Mouse (Mus musculus) 3T3-L1 (cell line): Measurements from ENCODE around the gene Gm49358.

Experiments
- DNase-seq: peaks from one replicate; pipeline ENCODE4 v3.0.0-alpha.2; 2015; ENCODE audit warnings: low read depth, low spot score

The Gm49358 gene

GRCm38 (mm10) chr10:86778398-86779116, 14.8 kb downstream of the Gm49358 start, which contains the start of gene Nt5dc3:
TSS of gene Nt5dc3 (plus strand) at chr10:86779005.
- peak; percentile 98 for DNase-seq

DNA sequence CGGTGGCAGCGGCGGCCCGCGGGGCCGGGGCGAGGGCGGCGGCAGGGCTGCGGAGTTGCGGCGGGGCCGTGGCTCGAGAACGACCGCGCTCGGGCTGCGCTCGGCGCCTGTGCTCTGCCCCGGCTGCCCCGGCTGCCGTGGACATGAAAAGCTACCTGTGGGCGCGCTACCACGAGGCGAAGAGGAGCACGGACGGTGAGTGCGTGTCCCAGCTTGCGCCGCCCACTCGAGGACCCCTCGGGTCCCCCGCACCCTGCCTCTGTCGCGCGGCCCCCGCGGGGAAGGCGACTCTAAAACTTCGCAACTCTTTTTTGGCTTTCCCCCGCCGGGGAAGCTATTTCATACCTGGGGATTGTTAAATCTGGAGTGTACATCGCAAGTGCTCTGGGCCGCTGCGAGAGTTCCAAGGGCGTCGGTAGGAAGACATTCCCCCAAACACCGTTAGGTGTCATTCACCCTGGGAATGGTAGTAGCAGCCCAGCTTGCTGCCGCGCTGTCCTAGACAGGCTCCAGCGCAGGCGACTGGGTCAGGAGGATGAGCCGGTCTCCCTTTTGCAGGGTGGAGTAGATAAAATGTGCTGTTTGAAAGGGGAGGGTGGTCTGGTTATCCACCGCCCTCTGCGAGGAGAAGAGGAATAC, 15.5 kb downstream of the Gm49358 start:
- DNase-seq = peak; percentile 64

GRCm38 (mm10) chr10:86779816-86780500, 16.2 kb downstream of the Gm49358 start:
- peak; percentile 27 for DNase-seq

GRCm38 (mm10) chr10:86781641-86782040, 17.9 kb downstream of the Gm49358 start:
- no peak for DNase-seq

DNA sequence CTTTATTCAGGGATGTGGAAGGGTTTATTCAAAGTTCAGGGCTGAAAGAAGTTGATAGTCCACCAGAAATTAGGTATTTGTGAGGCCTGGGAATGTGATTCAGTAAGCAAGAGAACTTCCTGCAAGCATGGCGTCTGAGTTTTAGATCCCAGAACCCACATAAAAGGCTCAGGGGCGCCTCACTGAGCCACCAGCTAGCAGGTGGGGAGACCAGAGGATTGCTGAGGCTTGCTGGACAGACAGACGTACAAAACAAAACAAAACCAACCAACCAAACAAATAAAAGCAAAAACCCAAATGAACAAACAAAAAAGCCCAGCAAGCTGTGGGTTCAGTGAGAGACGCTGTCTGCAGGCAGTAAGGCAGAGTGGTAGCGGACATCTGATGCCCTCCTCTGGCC, 18.9 kb downstream of the Gm49358 start:
- DNase-seq = no peak

DNA sequence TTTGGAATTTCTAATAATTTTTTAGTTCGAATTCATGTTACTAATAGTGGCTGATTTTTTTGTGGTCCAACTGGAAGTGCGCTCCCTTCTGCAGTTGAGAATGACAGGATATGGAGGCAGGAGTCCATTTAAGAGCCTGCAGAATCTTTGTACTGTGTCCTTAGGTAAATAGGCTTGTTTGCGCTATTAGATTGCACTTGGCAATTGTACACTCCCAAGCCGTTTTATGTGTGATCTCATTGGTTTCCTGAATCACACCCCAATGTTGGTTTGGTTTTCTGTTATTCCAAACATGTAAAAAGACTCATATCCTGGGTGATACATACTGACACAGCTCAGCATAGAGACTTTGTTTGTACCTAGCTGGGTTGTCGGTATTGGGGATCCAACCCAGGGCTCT, 19.8 kb downstream of the Gm49358 start:
- peak; percentile 23 for DNase-seq

DNA sequence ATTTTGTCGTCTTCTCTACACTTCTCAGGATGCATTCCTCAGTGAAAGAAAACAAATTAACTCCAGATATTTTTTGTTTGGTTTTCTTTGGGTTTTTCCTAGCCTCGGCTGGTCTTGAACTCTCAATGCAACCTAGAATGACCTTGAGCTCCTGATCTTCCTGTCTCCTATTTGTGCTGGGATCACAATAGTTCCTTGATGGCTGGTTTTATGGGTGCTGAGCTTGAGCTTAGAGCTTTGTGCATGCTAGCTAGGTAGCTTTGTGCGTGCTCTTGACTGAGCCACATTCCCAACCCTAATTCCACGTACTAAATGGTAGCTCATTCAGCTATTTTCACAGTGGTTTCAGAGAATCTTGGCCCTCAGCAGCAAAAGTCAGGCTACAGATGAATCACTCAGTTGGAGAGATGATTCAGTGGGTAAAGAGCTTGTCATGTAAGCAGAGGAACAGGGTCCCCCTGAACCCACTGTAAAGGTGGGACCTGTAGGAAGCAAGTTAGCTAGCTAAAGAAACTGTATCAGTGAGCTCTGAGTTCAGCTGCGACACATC, 20.4 kb downstream of the Gm49358 start:
- DNase-seq = peak; percentile 63

- no peak for DNase-seq
Observed at GRCm38 (mm10) chr10:86785396-86785795, 21.6 kb downstream of the Gm49358 start.

DNA sequence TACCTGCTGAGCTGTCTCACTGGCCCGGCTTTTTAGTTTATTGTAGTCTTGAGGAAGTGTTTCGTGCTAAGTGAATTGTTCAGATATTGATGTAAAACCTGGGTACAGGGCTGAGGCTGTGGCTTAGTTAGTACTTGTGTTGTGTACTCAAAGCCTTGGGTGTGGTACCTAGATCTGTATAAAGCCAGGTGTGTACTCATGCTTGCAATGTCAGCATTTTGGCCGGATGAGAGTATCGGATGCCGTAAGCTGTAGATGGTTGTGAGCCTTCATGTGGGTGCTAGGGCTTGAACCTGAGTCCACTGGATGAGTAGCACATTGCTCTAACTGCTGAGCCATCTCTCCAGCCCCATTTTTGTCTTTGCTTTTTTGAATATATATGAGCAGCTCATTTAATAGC, 22.3 kb downstream of the Gm49358 start:
- DNase-seq = no peak

GRCm38 (mm10) chr10:86788193-86788592, 24.4 kb downstream of the Gm49358 start:
- DNase-seq = no peak

- DNase-seq = no peak
Observed at GRCm38 (mm10) chr10:86789146-86789672, 25.4 kb downstream of the Gm49358 start.

GRCm38 (mm10) chr10:86791507-86792184, 27.9 kb downstream of the Gm49358 start:
- DNase-seq = no peak

DNA sequence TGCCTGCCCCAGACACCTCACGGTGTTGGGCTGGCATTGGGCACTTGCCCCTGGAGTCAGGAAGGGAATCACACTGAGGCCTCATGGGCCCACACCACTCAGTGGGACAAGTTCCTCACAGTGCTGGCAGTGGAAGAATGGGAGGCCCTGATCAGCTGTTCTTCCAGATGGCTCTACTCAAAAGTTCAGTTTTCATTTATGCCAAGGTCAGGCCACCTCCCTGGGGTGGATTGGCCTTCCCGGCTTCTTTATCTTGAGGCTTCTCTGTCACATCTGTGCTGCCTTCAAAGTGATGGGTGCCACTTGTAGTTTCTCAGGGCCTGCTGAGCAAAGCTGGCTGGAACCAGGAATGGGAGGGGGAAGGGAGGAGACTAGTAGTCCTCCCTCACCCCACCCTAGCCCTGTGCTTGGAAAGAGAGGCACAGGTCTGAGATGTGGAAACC, 29.8 kb downstream of the Gm49358 start:
- DNase-seq = no peak

DNA sequence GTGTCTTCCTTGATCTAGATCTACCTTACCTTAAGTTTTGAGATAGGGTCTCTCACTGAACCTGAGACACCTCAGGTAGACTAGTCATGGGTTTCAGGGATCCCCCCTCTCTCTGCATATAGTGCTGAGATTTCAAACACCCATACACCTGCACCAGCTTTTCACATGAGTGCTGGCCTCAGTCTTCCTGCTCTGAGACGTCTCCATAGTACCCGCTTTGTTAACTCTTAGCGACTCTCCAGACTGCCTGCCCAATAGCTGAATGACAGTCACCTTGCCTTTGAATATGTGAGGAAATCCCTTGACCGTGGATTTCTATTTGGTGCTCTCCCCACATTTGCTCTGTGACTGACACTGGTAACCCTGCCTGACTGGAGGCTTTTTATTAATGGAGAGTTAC, 30.4 kb downstream of the Gm49358 start:
- no peak for DNase-seq

DNA sequence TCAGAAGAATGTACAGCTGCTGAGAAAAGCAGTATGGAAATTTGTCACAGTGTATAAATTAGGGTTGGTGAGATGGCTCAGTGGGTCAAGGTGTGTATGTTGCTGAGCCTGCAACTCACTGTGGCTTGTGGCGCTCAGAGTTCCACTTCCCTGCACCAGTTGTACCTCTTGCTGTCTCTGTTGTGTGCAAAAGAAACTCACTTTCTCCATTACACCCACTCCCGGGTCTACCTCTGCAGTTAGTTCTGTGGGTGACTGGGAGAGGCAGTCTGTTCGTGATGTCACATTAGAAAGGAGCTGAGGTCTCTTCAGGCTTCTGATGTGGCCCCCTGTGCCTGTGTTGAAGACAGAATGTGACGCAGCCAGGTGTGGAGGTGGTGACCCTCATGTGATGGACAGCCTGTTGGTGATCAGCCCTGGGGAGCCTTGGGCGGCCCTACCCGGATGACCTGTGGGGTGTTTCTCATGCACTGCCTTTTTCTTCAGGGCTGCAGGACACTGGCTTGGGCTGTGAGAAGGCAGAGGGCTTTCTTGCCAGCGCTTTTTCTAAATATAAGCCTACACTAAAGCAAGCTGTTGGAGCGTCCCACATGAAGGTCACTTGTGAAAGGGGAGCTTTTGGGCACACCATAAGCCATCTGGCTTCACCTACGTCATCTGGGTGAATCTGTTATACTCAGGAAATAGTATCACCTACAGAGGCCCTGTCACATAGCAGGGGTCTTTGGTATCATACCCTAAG, 31.2 kb downstream of the Gm49358 start:
- DNase-seq = no peak

- DNase-seq = no peak
Observed at GRCm38 (mm10) chr10:86796073-86796741, 32.4 kb downstream of the Gm49358 start.

DNA sequence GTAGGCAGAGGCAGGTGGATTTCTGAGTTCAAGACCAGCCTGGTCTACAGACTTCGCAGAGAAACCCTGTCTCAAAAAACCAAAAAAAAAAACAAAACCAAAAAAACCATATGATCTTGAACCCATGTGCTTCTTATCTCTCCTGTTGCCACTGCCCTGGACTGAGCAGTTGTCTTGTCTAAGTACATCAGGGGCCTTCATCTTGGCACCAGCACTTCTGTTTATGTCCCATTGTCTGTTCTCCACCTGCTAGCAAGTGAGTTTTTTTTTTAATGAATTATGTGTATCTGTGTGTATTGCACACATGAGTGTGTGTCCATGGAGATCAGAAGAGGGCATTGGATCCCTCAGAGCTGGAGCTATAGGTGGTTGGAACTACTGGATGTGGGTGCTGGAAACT, 43.6 kb downstream of the Gm49358 start:
- DNase-seq = no peak

DNA sequence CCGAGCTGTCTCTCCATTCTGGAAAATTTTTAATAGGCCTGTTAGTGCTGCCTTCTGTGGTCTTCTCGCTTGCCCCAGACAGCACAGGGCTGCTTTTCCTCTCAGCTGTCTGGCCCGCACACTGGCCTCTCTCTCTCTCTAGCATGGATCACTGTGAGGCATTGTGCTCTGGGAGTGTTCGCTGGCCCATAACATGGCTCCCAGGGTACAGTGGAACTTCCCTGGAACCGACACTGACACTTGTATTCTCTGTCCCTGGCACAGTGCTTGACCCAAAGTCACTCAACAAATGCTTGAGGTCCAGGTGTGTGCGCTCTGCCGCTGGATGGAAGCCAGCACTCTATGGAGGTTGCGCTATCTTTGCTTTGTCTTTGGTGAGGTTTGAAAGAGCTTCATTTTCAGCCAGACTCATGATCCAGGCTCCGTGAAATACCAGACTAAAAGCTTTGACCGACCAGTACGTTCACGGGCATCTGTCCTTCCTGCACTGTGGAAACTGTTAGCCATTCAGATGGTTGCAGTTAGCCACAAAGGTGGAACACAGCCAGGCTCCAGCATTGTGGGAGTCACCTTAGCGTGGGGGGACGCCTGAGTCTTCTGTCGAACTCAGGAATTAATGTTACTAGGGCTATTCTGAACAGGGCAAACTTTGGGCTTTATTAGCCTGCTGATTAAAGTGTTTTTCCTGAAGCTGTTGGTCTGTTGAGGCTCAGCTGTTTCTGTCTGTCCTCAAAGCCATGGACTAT, 44.4 kb downstream of the Gm49358 start:
- no peak for DNase-seq

GRCm38 (mm10) chr10:86810000-86810399, 46.2 kb downstream of the Gm49358 start:
- no peak for DNase-seq

GRCm38 (mm10) chr10:86810612-86811011, 46.8 kb downstream of the Gm49358 start:
- no peak for DNase-seq
